Mouse (Mus musculus) spleen, embryonic (tissue): ENCODE measurements around the gene B4galt1.

Experiments
- CTCF ChIA-PET: fragments of 350-600 bp; sonication (Branson Sonifier 250); formaldehyde crosslinking; loops from one replicate; lab custom pipeline; 2022; lab: Charles Lee

Gene B4galt1

DNA sequence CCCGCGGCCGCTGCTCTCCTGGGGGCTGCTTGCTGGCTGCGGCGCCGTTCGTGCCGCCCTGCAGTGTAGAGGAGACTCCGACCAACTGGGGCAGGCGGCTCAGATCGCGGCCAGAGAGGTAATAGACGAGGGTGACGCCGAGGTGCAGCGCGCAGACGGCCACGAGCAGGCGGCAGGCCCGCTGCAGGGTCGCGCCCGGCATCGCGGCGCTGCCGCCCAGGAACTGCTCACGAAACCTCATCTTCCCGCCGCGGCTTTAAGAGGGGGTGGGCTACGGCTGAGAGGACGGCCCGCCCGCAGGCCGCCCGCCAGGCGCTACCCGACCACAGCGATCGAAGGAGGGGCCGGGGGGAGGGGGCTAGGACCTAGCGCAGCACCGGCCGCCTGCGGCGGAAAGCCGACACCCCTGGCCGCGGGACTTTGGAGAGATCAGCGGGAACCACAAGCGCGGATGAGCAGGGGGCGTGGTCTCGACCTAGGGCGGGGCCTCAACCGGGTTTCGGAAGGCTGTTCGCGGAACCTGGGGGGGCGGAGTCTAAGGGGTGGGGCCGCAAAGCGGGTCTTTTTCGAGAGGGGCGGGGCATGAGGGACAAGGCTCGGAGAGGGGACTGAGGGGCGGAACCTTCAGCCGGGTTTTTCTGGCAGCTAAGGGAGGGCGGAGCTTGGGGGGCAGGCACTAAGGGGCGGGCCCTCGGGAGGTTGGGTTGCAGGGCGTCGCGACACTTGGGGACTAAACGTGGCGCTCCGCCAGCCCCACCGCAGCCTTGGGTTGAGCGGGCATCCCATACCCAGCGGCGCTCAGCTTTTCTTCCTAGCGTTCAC, at the start of gene B4galt1:
B4galt1 (minus strand) TSS at position 441 of the 822 bp plus-strand sequence.
- CTCF ChIA-PET: interaction anchor here (0.6 kb wide), 1 partner anchor 127 kb away, joined by 4 read pairs; no protein-coding TSS in a partner anchor

DNA sequence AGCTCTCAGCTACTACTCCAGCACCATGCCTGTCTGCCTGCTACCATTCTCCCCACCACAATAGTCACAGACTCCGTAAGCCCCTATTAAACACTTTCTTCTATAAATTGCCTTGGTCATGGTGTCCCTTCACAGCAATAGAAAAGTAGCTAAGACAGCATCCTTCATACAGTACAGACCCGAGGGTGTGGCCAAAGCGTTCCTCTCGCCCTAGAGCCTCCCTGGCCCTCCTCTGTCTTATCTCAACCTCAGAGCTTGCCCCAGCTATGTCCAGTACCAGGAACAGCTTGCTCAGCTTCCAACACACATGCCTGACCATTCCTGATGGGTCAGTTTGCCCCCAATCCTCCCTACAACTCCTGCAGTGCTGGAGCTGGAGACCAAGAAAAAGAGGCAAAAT, 46.8 kb upstream of the B4galt1 start:
- CTCF ChIA-PET: no interaction called here

DNA sequence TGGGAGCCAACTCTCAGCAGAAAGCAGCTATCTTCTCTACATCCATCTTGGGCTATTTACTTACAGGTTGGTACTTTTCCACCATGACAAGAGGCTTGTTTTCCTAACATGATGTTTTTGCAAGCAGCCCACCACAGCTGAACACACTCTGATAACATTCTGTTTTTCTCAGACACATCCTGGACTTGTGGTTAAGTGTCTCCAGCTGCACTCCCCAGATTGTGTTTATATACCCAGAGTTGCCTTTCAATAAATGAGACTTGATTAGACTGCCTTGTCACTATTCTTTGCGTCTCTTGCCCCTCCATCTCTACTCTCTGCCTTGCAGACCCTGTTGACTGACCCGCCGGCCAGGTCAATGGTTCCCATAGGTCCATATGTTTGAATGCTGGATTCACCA, 46.3 kb upstream of the B4galt1 start:
- CTCF ChIA-PET: no interaction called here

DNA sequence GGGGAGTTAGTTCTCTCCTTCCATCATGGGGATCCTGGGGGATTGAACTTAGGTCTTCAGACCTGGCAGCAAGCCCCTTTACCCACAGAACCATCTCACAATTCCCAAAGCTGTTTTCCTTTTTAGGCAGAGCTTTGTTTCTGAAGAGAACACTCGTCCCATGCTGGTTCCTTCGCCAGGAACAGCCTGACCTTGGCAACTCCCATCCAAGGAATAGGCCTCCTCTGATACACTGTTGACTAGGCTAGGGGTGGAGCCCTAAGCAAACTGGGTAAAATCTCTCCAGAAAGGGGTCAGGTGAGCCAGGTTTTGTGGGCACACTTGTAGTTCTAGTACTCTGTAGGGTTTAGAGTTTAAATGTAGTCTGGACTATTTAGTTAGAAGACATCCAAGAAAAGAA, 45.5 kb upstream of the B4galt1 start:
- CTCF ChIA-PET: no interaction called here

DNA sequence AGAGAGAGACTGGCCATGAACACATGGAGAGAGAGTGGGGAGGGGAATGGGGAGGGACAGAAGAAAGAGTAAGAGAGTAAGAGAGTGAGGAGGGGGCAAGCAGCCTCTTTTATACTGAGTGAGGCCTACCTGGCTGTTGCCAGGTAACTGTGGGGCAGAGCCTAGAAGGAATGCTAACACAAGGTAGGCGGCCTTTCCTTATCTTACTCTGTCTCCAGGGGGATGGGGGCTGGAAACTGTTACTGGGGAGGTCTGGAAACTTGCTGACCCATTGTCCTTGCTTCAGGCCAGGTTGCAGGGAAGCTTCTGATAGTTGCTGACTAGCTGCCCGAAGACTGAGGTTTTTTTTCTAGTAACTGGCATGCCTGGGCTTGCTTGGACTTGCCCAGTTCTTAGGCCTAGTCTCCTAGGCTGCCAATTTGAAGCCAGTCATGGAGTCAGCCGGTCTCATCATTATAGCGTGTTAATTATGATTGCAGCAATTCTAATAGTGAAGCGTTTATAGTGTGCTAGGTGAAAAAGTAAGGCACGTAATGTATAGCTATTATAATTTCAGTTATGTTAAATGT, 44.8 kb upstream of the B4galt1 start:
- CTCF ChIA-PET: no interaction called here

DNA sequence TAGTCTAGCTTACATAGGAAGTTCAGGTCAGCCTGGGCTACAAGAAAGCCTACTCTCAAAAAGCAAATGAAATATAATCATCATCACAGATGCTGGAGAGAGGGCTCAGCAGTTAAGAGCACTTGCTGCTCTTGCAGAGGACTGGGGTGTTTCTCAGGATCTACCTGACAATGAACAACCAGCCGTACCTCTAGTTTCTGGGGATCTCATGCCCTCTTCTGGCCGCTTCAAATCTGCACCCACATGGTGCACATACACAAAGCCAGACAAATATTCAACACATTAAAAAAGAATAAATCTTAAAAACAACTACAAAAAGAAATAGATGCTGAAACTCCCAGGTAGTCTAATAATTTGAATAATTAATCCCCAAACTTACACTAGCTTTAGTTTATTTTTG, 41.8 kb upstream of the B4galt1 start:
- CTCF ChIA-PET: no interaction called here

DNA sequence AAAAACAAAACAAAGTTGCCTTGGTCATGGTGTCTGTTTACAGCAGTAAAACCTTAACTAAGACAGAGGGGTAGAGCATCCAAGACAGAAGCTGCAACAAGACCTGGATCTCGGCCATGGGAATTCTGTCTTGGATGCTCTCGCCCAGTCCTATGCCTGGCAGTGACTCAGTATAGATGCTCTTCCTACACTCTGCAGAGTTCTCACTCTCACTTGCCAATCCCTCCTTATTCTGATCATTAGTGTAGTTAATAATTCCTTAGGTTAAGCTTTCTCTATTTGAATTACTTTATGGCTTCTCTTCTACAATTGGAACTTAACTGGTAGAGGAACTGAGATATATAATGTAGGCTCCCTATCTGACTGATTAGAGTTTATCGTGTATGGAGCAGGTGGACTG, 41.3 kb upstream of the B4galt1 start:
- CTCF ChIA-PET: no interaction called here

DNA sequence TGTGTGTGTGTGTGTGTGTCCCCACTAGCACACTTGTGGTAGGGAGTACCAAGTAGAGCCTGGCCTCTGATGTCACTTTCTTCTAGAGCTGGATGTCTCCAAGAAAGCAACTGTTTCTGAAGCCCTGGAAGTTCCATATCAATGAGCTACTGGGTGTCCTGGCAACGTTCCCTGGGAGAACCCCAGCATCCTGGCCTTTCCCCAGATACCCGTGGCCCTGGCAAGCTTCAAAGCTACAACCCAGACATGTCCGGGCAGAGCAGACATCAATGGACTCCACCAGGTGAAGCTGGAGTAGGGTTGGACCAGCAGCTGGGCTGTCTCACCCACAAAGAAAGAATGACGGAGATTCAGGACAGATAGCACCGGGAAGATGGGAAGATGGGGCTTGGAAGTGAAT, 37.4 kb upstream of the B4galt1 start:
- CTCF ChIA-PET: no interaction called here

DNA sequence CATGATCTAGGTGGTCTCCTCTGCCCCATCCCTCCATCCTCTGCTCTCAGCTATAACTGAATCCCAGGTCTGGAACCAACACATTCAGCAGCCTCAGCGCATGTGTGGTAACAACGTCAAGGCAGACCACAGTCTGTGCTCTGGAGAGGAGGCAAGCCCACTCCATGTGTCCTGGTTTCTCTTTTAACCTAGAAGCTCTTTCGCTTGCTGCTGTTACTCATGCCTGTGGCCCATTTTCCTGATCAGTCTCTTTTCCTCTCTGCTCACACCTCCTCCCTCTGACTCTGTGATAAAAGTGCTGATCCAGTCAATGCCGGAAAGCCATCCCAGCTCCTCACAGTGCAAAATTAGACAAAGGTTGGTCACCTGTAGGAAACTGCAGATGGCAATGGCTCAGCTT, 36.2 kb upstream of the B4galt1 start:
- CTCF ChIA-PET: no interaction called here

DNA sequence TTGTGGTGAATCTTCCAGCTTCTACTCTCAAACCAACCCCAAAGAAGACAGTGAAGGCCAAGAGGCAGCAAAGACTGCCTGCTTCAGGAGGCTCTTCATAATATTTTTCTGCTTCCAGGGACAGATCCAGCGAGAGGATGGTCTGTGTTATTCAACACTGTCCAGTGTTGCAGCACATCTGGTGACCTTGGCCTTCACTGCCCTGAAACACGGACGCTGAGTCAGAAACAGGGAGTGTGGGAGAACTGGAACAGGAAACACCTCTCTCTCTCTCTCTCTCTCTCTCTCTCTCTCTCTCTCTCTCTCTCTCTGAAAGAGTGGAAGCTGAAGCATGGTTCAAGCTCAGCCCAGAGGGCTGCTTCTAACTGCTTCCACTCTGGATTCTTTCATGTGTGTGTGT, 35.4 kb upstream of the B4galt1 start:
- CTCF ChIA-PET: no interaction called here

DNA sequence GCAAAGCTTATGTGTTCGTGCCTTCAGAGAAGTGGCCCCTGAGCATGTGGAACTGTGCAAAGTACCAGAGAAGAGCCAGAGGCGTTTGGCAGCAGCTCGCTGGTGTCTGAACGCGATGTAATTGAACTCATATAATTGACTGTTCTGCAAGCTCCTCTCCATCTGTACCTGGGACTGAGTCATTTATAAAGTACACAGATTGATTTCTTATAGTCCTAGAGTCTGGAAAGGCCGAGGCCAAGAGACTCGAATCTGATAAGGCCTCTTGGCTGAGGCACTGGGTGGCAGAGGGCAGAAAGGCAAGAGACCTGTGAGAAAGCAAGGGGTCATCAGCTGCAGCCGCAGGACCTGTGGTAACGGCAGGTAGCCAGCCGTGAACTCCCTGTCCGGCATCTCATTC, 35.0 kb upstream of the B4galt1 start:
- CTCF ChIA-PET: no interaction called here

DNA sequence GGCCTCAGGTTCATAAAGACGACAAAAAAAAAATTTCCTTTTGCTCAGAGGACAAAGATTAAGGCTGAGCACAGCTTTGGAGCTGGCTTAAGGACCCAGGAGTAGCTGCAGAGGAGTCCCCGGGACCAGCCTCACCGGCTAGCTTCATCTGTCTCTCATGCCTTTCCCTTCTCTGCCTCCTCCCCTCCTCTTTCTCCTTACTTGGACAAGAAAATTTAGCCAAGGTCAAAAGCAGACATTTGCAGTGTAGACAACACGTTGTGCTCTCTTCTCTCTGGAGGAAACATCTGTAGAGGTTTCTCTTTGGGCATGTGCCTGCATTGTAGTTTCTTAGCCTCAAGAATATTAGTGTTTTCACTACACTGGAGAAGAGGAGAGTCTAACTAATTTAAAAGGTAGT, 32.1 kb upstream of the B4galt1 start:
- CTCF ChIA-PET: no interaction called here

DNA sequence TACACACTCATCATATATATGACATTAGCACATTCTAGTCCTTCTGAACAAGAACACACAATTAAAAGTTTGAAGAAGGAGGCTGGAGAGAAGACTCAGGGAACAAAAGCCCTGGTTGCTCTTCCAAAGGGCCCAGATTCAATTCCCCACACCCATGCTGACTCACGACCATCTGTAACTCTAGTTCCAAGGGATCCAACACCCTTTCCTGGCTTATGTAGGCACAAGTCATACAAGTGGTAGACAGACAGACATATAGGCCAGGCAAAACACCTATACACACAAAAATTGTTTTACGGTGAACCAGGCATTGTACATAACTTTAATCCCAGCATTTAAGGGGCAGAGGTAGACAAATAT, 31.3 kb upstream of the B4galt1 start:
- CTCF ChIA-PET: no interaction called here

DNA sequence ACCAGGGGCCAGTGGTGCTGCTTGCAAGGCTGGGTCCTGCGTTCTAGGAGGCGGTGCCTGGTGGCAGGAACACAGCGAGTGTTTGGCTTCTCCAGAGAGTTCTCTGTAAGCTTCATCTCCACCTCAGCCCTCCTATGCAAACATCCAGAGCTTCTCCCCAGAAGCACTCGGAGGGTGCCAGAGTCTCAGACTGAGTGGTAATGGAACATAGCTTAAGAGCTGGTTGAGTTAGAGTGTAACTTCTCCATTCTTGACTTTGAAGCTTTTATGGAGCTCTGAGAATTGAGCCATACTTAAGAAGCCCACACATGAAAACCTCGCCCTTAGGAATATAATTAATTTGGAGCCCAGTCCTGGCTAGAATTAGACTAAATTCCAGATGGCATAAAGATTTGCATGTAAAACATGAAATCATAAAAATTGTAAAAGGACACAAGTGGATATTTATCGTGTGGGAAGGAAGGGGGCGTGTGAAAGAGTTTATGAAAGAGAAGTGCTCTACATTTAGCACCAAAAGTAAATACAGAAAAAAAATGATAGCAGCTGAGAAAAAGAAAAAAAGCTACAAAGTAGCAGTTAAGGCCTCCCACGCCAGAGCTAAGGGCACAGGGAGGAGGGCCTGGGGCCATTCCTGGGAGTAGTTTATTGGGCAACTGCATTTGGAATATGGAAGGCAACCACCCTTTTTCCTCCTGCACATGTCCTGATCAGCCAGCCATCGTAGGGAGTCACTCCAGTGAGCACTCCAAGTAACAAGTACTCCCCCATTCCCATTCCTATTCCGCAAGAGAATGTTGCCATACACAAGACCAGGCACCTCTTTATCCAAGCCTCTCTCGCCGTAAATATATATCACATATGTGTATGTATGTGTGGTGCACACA, 30.7 kb upstream of the B4galt1 start:
- CTCF ChIA-PET: interaction anchor here (1.0 kb wide), 1 partner anchor 104 kb away, joined by 3 read pairs; no protein-coding TSS in a partner anchor

DNA sequence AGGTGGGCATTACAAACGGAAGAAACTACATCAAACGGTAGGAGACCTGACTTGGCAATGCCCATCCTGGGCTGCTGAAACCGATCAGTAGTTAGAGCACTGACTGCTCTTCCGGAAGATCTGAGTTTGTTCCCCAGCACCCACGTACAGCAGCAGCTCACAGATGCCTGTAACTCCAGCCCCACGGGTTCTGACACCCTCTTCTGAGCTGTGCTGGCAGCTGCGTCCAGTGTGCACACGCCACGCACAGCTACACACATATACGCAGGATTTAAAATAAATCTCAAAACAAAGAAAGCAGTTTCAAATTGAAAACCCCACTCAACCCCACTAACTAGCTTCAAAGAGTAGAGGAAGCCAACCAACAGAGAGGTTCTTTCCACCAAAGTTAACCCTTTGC, 29.4 kb upstream of the B4galt1 start:
- CTCF ChIA-PET: no interaction called here

DNA sequence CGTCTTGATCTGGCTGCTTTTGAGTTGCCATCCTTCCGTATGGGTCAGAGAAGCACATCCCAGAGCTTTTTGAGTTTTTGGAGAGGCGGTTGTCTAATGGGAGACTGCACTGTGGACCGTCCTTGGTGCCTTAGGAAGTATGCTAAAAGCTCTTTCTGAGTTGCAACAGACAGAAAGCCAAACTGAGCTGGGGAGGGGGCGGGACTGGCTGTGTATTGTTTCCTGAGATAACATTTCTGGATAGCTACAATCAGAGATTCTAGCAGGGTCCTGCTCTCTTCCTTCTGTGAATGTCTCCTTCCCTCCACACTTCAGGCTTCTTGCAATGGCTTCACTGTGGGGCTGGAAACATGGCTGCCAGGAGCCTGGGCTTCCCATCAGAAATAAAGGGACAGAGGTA, 23.7 kb upstream of the B4galt1 start:
- CTCF ChIA-PET: no interaction called here

DNA sequence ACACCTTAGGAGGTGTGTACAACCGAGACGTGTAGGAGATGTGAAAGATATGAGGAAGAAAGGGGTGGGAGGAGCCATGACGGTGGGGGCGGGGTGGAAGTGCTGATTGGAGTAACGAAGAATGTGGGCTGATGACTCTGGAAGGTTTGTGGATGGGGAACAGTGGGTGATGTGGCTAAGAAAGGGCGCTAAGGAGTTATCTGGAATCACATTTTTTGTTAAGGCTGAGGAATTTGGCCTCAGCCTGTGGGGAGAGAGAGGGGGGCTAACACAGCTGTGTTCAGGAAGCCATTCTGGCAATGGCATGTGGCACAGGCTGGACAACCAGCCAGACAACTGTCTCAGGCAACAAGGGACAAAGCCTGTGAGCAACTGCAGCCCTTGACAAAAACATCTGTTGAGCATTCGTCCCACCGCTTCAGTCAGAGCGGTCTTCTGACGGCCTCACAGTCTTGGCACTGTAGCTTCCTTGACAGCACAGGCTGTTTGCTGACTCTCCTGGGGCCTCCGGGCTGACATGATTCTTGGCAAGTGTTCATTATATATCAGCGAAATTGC, 23.1 kb upstream of the B4galt1 start:
- CTCF ChIA-PET: no interaction called here

DNA sequence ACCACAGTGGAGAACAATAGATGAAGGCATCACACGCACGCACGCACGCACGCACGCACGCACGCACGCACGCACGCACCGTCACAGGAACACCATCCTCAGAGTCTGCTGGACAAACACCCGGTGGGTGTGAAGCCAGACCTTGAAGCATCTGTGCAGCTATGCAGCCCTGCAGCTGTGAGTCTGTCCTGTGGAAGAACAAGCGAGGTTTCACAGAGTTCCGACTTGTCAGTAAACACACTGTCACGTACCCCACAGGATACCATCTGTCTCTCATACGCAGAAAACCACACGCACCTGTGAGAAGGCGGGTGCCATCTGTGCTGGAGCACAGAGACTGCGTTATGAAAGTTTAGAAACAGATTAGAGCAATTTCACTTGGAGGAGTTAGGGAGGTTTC, 22.0 kb upstream of the B4galt1 start:
- CTCF ChIA-PET: no interaction called here

DNA sequence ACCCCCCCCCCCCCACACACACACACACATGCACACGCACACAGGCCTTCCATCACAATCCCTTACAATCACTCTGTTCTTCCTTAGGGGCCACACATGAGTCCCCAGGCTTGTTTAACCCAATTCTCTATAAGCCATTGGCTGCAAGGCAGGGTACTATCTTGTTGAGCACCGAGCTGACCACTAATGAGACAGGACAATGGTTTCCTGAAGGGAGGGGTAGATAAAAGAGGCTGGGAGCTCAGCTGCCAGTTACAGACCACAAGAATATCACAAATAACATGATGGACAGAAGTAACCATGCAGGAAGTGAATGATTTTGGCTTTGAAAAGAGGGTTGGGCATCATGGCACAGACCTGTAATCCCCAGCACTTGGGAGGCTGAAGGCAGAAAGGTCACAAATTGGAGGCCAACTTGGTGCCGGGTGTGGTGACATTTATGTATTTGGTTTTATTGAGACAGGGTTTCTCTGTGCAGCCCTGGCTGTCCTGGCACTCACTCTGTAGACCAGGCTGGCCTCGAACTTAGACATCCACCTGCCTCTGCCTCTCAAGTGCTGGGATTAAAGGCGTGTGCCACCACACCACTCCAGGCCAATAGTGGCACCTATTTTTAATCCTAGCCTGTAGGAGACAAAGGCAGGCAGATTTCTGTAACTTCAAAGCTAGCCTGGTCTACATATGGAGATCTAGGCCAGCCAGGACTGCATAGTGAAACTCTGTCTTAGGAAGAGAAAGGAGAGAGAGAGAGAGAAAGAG, 21.2 kb upstream of the B4galt1 start:
- CTCF ChIA-PET: no interaction called here

DNA sequence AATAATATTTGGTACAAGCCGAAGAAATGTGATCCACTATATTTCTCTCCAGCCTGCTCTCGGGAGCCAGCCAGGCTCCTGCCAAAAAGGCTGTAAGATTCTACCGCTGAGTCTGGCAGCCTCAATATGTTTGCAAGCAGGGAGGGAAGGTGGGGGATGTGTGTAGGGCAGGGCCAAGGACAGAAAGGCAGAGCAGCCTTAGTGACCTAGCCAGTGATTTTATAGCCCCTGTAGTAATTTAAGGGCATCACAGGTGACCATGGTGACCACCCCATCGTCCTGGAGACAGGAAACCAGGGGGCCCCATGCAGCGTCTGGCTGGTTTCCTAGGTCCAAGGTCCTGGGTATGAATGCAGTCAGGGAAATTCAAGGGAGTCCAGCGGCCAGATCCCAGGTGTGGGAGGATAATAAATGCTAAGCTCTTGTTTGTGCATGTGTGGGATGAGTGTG, 20.4 kb upstream of the B4galt1 start:
- CTCF ChIA-PET: no interaction called here

DNA sequence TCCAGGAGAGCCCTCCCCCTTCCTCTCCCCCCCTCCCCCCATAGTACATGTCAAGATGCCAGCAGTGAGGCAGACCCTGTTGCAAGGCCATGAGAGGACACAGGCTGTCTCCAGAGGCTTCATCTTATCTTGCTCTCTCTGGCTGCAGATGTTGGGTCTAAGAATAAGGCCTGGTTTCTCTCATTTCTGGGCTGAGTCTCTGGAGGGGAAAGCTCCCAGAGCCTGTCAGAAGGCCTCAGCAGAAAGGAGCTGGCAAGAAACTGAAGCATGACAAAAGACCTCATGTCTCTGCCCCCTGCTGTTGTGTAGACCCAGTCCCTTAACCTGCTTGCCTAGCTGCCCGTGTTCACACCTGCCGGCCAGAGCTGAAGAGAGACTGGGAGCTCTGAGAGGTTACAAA, 19.5 kb upstream of the B4galt1 start:
- CTCF ChIA-PET: interaction anchor here (0.6 kb wide), 1 partner anchor 12 kb away, joined by 3 read pairs; no protein-coding TSS in a partner anchor
